Mouse (Mus musculus): ENCODE results near the gene Gm13271.
A peak's percentile ranks its signal among the peaks of the same experiment; 100 is the strongest.
"Not testable (repeated sequence)": the region's sequence is repeated elsewhere in the genome, so short reads cannot be mapped to it uniquely, and the experiment has no call there.

The Gm13271 gene

DNA sequence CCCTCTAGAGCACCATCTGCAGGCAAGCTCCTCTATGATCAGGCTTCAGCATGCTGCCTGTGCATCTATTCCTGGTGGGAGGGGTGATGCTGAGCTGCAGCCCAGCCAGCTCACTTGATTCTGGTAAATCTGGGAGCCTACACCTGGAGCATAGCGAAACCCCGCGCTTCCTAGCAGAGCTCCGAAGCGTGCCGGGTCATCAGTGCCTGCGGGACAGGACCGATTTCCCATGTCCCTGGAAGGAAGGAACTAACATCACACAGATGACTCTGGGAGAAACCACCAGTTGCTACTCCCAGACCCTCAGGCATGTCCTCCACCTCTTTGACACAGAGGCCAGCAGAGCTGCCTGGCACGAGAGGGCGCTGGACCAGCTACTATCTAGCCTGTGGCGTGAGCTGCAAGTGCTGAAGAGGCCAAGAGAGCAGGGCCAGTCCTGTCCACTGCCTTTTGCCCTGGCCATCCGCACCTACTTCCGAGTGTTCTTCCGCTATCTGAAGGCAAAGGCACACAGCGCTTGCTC lies at the start of gene Gm13271:
Gm13271 (plus strand) TSS at position 51 of the 523 bp plus-strand sequence.
- peak; percentile 76 to 79 for DNase-seq (ENCODE audit: low spot score in 2 of 2)

DNA sequence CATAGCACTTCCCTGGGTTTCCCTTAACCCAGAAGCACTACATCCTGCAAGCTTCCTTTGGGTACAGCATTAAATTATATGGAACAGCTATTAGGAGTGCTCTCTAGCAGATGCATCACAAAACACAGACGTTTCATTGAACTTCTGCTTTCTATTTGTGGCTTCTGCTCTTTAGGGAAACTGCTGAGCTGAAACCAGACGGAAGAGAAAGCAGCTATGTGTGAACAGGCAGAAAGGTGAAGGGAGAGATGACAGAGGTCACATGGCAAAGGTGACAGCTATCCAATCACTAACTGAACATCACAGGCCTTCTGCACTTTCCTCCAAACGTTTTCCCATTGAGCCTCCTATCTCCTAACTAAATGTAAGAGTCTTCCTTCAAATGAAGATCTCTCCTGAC lies 48.7 kb upstream of the Gm13271 start:
- DNase-seq (ENCODE audit: low spot score in 2 of 2): no peak

DNA sequence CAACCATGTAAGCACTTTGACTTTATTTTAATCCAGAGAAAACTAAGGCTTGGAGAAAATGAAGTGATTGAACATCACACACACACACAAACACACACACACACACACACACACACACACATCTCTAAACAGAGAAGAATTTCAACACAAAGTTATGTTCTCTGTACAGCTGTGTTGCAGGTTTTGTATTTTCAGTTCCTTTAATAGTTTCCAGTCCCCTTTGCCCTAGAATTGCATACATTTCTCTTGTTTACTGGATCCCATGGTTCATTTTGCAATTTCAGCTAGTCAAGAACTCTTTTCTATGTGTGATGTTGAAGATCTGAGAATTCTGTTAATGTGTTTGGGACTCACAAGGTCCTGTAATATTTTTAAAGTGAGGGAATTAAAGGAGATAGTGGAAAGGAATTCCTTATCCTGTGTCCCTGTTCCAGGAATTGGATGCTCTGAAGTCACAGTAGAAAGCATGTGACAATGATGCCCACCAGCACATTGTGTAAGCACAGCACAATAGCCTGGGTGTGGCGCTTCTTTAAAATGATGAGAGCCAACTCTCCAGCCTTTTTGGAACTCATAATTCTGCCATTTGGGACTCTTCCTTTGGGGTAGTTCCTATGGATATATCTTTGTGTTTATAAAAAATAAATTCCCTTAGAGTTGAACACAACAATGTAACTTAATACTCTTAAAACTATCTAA lies 47.4 kb upstream of the Gm13271 start:
- no peak for DNase-seq (ENCODE audit: low spot score in 2 of 2)

DNA sequence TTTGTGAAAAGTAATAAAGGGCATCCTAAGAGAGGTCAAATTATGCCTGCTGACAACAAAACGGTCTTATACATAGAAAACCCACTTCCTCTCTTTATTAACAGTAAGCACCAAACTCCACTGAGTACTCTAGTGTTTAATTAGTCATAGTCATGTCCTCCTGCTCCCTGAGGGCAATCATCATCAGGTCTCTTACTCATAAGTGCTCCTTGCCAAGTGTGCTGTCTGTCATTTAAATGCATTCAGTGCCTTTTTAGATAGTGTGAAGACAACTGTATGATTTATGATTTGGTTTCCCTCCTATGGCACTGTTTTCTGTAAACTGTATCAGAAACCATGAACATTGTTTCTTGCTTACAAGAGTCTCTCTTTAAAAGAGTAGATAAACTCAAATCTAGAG lies 40.4 kb upstream of the Gm13271 start:
- DNase-seq (ENCODE audit: low spot score in 2 of 2): no peak

DNA sequence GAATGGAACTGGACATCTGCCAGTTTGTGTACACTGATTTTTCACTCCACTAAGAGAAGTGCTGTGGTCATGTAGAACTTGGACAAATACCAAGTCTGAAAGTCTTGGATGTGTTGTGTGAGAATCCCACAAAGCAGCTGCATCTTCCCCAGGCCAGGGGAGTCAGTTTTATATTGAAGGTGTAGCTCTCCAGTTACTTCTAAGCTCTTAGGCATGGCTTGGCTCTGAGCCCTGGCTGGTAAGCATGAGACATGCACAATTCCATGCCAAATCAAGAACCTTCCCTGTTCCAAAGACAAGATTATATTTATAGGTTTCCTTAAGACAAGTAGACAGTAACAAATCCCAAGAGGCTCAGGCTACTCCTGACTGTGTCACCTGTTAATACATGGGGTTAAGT lies 39.6 kb upstream of the Gm13271 start:
- DNase-seq (ENCODE audit: low spot score in 2 of 2): no peak

DNA sequence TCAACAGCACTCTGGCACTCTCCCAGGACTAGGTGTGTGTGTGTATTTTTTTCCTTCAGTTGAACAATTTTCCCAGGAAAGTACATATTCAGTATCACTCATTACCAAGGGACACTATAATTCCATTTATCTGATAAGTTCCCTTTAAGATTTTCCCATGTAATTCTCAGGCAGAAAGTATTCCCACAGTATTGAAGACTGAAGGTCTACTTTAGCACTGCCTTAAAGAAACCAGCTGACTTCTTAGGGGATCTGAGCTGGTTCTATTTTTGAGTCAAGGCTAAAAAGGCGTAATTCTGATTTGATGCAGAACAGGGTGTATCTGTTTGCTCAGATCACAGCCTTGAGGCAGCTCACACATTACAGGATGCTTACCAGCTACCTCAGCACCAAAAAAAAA lies 36.0 kb upstream of the Gm13271 start:
- DNase-seq (ENCODE audit: low spot score in 2 of 2): no peak

- DNase-seq (ENCODE audit: low spot score in 2 of 2): peak; percentile 86 to 92
Observed at GRCm38 (mm10) chr4:88721791-88722721, 32.6 kb upstream of the Gm13271 start, which contains the start of the genes Gm26566 and Klhl9. TSS of gene Gm26566 (plus strand) at chr4:88721805. TSS of gene Klhl9 (minus strand) at chr4:88722465.

DNA sequence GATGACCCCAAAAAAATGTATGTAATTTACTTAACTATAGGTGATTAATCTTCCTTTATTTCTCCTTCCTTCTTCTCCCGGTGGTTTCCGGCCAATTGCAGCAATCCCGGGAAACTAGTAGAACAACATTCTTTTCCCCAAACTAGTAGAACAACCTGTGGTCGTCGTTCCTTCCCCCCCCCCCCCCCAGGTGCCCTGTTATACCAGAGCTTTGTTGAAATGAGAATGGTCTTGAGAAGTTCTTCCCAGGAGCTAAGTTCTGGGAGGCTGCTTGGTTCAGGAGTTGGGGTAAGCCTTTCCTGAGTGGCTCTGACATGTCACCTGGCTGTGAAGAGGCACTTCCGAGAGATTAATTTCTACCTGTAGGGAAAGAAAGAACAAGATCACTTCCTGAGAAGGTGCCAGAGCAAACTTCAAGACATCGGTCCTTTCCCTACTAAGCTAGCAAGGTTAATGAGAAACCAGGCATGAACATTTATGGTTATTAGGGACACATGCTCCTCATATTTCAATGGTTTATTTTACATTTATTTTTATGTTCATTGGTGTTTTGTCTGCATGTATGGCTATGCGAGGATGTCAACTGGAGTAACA lies 31.1 kb upstream of the Gm13271 start:
- no peak for DNase-seq (ENCODE audit: low spot score in 2 of 2)

DNA sequence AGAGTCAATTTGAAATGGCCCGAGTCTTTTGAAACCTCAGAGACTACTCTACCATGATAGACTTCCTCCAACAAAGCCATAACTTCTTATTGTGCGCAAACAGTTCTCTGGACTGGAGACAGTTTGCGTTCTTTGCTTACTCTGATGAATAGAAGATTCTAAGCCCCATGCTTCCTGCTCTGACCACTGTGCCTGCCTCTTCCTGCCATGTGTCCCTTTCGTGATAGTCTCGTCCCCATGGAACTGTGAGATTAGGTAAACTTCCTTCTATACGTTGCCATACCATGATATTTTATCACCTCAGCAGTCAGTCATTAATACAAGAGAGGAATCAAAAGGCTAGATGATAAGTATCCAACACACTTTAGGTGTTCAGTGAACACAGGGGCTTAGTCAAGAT lies 27.9 kb upstream of the Gm13271 start:
- DNase-seq (ENCODE audit: low spot score in 2 of 2): no peak

DNA sequence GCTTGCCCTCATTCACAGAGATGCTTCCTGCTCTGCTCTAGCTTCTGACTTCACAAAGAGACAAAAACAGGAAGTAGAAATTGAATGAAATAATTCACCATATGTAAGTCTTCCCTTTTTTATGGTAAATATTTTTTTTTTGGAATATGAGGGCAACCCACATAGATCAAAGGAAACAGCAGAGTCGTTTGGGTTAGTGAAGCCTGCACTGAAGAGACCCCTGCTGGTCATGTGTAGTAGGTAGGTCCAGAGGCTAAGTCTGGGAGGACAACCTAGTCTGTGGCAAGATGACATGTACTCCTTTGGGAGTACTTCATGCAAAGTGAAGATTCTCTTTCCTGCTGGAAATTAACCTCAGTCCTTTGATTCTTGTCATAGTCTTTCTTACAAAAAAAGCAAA lies 27.3 kb upstream of the Gm13271 start:
- no peak for DNase-seq (ENCODE audit: low spot score in 2 of 2)

DNA sequence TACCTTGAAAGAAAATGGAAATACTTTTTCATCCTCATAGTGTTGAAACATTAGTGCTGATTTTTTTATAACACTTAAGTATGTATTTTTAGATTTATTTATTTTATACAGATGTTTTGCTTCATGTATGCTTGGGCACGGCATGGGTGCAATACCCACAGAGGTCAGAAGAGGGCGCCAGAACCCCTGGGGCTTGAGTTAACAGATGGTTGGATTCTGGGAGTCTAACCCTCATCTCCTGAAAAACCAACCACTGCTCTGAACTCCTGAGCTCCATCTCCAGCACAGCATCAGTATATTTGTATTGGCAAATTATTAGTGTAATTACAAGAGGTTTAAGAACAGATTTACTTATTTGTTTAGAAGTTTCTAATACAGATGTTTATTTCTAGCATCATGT lies 16.2 kb upstream of the Gm13271 start:
- DNase-seq (ENCODE audit: low spot score in 2 of 2): peak in 1 of 2 experiments; percentile 62

- DNase-seq (ENCODE audit: low spot score in 2 of 2): no peak
Observed at GRCm38 (mm10) chr4:88739036-88739435, 15.6 kb upstream of the Gm13271 start.

- DNase-seq (ENCODE audit: low spot score in 2 of 2): no peak
Observed at GRCm38 (mm10) chr4:88741426-88741825, 13.2 kb upstream of the Gm13271 start.

- DNase-seq (ENCODE audit: low spot score in 2 of 2): no peak
Observed at GRCm38 (mm10) chr4:88742771-88743371, 11.8 kb upstream of the Gm13271 start.

DNA sequence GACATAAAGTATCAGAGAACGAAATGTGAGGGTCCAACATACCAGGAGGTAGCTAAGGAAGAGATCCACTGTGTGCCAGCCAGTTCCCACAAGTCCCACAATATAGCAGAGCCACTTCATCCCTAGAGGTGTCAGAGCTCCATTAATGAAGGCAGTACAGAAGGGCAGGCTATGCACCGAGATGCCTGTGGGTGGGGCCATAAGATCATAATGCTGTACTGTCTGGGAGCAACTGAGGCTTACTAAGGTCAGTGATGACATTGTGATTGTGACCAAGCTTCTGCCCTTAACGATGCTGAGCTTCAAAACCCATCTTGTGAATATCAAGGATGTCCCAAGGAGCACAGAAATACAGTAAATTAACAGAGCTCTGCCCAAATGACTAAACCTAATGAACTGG lies 10.5 kb upstream of the Gm13271 start:
- no peak for DNase-seq (ENCODE audit: low spot score in 2 of 2)

GRCm38 (mm10) chr4:88749926-88750325 lies 4.7 kb upstream of the Gm13271 start:
- no peak for DNase-seq (ENCODE audit: low spot score in 2 of 2)

DNA sequence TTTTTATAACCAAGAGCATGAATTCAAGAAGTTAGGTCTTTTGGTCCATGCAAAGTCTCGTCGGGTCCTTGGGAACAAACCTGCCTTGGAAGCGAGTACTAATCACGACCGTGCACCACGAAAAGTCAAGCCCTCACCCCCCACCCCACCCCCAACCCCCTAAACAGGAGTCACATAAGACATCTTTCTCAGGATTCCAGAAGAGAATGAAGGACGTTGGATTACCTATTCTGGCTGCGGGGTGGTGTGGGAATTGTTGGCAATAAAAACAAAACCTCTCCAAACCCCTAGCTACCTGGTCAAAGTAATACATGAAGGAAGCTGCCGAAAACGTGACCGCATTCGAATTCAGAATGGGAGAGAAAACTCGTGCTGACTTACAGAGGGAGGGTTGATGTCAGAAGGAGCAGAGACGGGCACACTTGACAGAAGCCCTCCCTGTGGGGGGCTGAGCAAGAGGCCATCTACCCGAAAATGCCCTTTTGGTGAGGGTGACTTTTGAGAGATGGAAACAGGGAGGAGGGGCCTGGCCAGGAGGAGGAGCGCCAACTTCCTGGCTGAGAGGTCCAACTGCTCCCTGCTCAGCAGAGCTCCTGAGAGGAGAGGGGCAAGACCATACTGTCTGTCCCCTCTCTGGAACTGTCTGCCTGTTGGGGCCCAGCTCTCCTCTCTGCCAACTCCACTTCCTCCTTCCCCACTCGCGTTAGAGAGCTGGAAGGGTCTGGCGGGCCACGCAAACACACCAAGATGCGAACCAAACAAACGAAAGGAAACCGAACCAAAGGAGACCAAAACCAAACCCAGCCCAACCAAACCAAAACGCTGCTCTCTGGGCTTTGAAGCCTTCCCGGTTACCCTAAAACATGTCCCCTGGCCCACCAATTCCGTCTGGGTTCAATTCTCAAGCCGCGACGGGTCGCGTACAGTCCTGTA lies 2.2 kb downstream of the Gm13271 start:
- DNase-seq (ENCODE audit: low spot score in 2 of 2): not testable (repeated sequence)

DNA sequence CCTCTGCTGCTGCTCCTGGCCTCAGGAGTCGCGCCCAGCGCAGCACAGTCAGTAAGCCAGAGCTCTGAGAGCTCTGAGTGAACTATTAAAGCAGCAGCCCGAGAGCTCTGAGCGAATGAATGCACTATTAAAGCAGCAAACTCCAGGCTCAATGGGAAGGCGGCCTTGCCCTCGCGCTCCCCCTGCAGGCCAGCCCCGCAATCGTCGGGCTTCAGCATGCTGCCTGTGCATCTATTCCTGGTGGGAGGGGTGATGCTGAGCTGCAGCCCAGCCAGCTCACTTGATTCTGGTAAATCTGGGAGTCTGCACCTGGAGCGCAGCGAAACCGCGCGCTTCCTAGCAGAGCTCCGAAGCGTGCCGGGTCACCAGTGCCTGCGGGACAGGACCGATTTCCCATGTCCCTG lies 3.0 kb downstream of the Gm13271 start:
- peak; percentile 86 to 90 for DNase-seq (ENCODE audit: low spot score in 2 of 2)

DNA sequence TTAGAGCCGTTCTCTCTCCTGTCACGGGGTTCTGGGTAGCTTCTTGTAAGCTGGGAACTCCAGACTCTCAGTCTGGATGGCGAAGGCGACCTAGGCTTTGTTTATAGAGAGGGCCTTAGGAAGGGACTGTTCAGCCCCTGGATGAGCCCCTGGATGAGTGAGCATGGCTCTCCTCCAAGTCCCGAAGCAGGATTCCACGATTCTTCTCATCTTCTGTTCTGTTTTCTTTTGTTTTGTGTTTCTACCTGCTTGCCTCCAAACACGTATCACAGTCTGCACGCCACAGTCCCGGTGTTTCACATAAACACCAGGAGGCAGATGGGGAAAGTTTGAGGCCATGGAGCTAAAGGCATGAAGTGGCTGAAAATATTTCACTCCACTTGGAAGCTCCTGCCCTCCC lies 4.1 kb downstream of the Gm13271 start:
- not testable (repeated sequence) for DNase-seq (ENCODE audit: low spot score in 2 of 2)

DNA sequence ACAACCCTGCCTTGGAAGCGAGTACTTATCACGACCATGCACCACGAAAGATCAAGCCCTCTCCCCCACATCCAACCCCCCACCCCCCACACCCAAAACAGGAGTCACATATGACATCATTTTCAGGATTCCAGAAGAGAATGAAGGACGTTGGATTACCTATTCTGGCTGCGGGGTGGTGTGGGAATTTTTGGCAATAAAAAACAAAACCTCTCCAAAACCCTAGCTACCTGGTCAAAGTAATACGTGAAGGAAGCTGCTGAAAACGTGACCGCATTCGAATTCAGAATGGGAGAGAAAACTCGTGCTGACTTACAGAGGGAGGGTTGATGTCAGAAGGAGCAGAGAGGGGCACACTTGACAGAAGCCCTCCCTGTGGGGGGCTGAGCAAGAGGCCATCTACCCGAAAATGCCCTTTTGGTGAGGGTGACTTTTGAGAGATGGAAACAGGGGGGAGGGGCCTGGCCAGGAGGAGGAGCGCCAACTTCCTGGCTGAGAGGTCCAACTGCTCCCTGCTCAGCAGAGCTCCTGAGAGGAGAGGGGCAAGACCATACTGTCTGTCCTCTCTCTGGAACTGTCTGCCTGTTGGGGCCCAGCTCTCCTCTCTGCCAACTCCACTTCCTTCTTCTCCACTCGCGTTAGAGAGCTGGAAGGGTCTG lies 5.1 kb downstream of the Gm13271 start, which contains the start of gene Gm13283:
Gm13283 (plus strand) TSS at position 510 of the 659 bp plus-strand sequence.
- peak; percentile 33 to 54 for DNase-seq (ENCODE audit: low spot score in 2 of 2)
